Mouse (Mus musculus) lung, postnatal 0 days (tissue): ENCODE data around the gene Dnaaf3.

Experiments used
- CTCF ChIP-seq: IDR thresholded peaks from 2 replicates; pipeline ENCODE4 v1.5.1; 2016; ENCODE audit warnings: antibody characterized with exemption, mild to moderate bottlenecking
- EP300 ChIP-seq: IDR thresholded peaks from 2 replicates; pipeline ENCODE4 v1.6.1; 2016; ENCODE audit warnings: antibody characterized with exemption, mild to moderate bottlenecking, control low read depth

DNA sequence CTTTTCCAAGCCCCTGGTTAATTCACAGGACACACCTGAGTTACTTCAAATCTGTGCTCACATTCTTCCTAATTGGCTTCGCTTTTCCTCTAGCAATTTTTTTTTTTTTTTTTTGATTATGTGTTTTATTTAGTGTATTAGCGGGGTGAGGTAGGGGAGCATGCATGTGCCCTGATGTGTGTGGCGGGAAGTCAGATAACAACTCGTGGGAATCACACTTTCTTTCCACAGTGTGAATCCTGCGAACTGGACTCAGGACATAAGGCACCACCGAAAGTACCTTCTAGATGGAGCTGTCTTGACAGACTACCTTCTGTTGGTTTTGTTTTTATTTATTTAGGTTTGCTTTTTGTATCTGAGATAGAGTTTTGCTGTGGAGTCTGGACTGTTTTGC lies 24.9 kb upstream of the Dnaaf3 start:
- no peak for TF ChIP-seq CTCF
- TF ChIP-seq EP300: no peak
